Comparison of ENCODE assay signal across 8 mouse cellular contexts in the genomic region with DNA sequence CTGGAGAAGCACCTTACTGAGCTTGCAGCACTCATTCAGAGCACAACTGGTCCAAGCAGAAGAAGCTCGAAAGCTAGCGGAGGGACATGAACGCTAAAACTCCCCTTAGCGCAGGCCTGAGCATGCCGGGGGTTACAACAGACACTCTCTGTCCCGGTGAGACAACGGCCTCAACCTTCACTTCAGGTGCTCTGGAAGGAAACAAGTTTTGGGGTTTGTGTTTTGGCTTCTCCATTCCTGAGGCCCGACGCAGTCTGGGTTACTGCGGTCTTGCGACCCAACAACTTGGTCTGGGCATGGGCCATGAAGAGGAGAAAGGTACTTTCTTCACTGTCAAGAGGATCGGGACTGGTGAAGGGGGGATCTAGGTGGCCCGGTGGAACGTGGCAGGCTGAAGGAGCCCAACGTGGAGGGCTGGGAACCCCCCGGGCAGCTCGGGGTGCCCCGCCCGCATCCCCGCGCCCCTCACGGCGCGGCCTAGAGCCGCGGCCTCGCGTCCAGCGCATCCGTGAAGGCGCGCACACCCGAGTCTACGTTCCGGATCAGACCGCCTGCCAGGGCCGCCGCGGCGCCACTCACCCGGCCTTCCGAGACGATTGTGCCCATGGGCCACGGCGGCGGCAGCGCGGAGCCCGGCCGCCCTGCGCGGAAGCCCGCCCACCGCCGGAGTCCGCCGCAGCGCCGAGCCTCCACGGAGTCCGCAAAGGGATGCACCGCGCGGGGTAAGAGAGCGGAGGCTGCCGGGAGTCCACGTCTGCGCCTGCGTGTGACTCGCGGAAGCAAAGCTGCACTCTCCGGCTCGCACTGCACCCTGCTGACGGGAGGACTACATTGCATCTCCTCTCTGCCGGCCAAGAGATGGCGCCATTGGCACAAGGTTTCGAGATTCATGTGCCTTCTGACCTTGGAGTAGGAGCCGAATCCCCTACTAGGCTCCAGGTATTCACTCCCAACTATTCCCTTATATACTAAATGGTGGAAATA. TPM values are rescaled to one million over a fixed set of nuclear protein-coding genes. Genes with fewer than 3 reads are reported as not detected.
DNase-seq lines count a peak whose midpoint lies in the region; ATAC-seq and TF ChIP-seq lines count a peak whose summit lies in the region.

No protein-coding gene starts in this region.

- peak; percentile 94 for DNase-seq in 416B (ENCODE audit: low read depth)
- DNase-seq in heart, adult 8-10 months (ENCODE audit: low spot score) = peak; percentile 93
- DNase-seq in kidney, adult 9 months = peak; percentile 97
- peak; percentile 93 for DNase-seq in limb, embryonic 14.5 days (ENCODE audit: low spot score)
- DNase-seq in midbrain, postnatal 0 days (ENCODE audit: low spot score) = peak; percentile 95
- DNase-seq in spleen, postnatal 14 days (ENCODE audit: low spot score in 2 of 2) = peak; percentile 92 to 94

- peak overlapping the region; percentile 66 for H3K4me2 ChIP-seq in embryonic facial prominence, embryonic 15.5 days (replicated peaks)
- H3K4me2 ChIP-seq in limb, embryonic 14.5 days (replicated peaks; ENCODE audit: low read depth, low read length, severe bottlenecking) = peak overlapping the region; percentile 56
- H3K4me2 ChIP-seq in midbrain, postnatal 0 days (ENCODE audit: low read depth, low read length, poor library complexity, severe bottlenecking) = peak overlapping the region; percentile 84

- no peaks in the 10 kb centered on the region for H3K27me3 ChIP-seq in embryonic facial prominence, embryonic 15.5 days
- no peaks in the 10 kb centered on the region for H3K27me3 ChIP-seq in limb, embryonic 14.5 days (ENCODE audit: control insufficient read depth, insufficient read depth, low read length)
- no peaks in the 10 kb centered on the region for H3K27me3 ChIP-seq in midbrain, postnatal 0 days (ENCODE audit: insufficient read depth, low read length)

- H3K4me3 ChIP-seq in bone marrow, adult 2 months (replicated peaks; ENCODE audit: control insufficient read depth, low read depth, low read length) = peak overlapping the region; percentile 82
- H3K4me3 ChIP-seq in embryonic facial prominence, embryonic 15.5 days (replicated peaks) = peak overlapping the region; percentile 89
- peak overlapping the region; percentile 87 for H3K4me3 ChIP-seq in limb, embryonic 14.5 days (replicated peaks; ENCODE audit: low read length)
- H3K4me3 ChIP-seq in midbrain, postnatal 0 days (ENCODE audit: low read depth, low read length) = peak overlapping the region; percentile 95

- peak overlapping the region; percentile 65 for H3K27ac ChIP-seq in bone marrow, adult 2 months (ENCODE audit: control insufficient read depth, insufficient read depth, low read depth, low read length, poor library complexity)
- H3K27ac ChIP-seq in embryonic facial prominence, embryonic 15.5 days (replicated peaks) = peak overlapping the region; percentile 83
- H3K27ac ChIP-seq in limb, embryonic 14.5 days (replicated peaks; ENCODE audit: low read depth, low read length) = peak overlapping the region; percentile 65
- H3K27ac ChIP-seq in midbrain, postnatal 0 days (ENCODE audit: low read depth, low read length) = peak overlapping the region; percentile 79

- H3K36me3 ChIP-seq in embryonic facial prominence, embryonic 15.5 days = peaks cover 27% of the 10 kb centered on the region
- H3K36me3 ChIP-seq in limb, embryonic 14.5 days (ENCODE audit: control insufficient read depth, insufficient read depth, low read length) = peaks cover 29% of the 10 kb centered on the region
- H3K36me3 ChIP-seq in midbrain, postnatal 0 days (ENCODE audit: insufficient read depth, low read length) = peaks cover 8% of the 10 kb centered on the region; the same call in 1 of the 2 replicates

- peak; percentile 80; the same call in 1 of the 2 replicates for TF ChIP-seq POLR2A in bone marrow, adult 2 months (IDR thresholded peaks at IDR 0.05; ENCODE audit: borderline replicate concordance, control insufficient read depth, low read depth, low read length)
- peak; percentile 87; the same call in 1 of the 2 replicates for TF ChIP-seq POLR2A in limb, embryonic 14.5 days (IDR thresholded peaks at IDR 0.05; ENCODE audit: borderline replicate concordance, extremely low read depth, insufficient read depth, insufficient read length)

- peak; percentile 100 for TF ChIP-seq CTCF in bone marrow, adult 2 months (IDR thresholded peaks at IDR 0.05; ENCODE audit: control insufficient read depth, insufficient read depth, low read length)
- peak; percentile 100 for TF ChIP-seq CTCF in midbrain, postnatal 0 days (IDR thresholded peaks at IDR 0.05)

- H3K9me3 ChIP-seq in embryonic facial prominence, embryonic 15.5 days (replicated peaks) = no peaks in the 10 kb centered on the region
- H3K9me3 ChIP-seq in limb, embryonic 14.5 days (ENCODE audit: control insufficient read depth, low read length) = no peaks in the 10 kb centered on the region
- no peaks in the 10 kb centered on the region for H3K9me3 ChIP-seq in midbrain, postnatal 0 days (ENCODE audit: low read length)

- WGBS in bone marrow, adult 2 months = under 1% methylated on average over 78 of the region's 78 CpGs
- under 1% methylated on average over 78 of the region's 78 CpGs for WGBS in embryonic facial prominence, embryonic 15.5 days
- WGBS in limb, embryonic 14.5 days = 3% methylated on average over 55 of the region's 78 CpGs
- under 1% methylated on average over 64 of the region's 78 CpGs for WGBS in midbrain, postnatal 0 days

- H3K4me1 ChIP-seq in bone marrow, adult 2 months (ENCODE audit: control insufficient read depth, insufficient read depth, low read length) = no peaks in the 10 kb centered on the region; the same call in 1 of the 2 replicates
- H3K4me1 ChIP-seq in embryonic facial prominence, embryonic 15.5 days = peaks cover 12% of the 10 kb centered on the region
- H3K4me1 ChIP-seq in limb, embryonic 14.5 days (ENCODE audit: control insufficient read depth, insufficient read depth, low read length) = peaks cover 10% of the 10 kb centered on the region
- peaks cover 6% of the 10 kb centered on the region; the same call in 1 of the 2 replicates for H3K4me1 ChIP-seq in midbrain, postnatal 0 days (ENCODE audit: insufficient read depth, low read length)

- H3K9ac ChIP-seq in embryonic facial prominence, embryonic 15.5 days = peak overlapping the region; percentile 94
- H3K9ac ChIP-seq in limb, embryonic 14.5 days (ENCODE audit: low read depth, low read length, severe bottlenecking) = peak overlapping the region; percentile 97
- peak overlapping the region; percentile 98 for H3K9ac ChIP-seq in midbrain, postnatal 0 days (replicated peaks; ENCODE audit: low read length, poor library complexity, severe bottlenecking)

- ATAC-seq in embryonic facial prominence, embryonic 15.5 days (ENCODE audit: insufficient number of reproducible peaks, low FRiP score, low TSS enrichment, low read depth) = peak; percentile 95
- peak; percentile 96 for ATAC-seq in limb, embryonic 14.5 days (ENCODE audit: low FRiP score, low read depth)
- ATAC-seq in midbrain, postnatal 0 days (ENCODE audit: low FRiP score) = peak; percentile 99

RNA-seq across cellular contexts. Expression of a gene that starts 1.2 kb away (rescaled TPM):
- 167 and 240 TPM in 2 replicates for polyA plus RNA-seq in bone marrow, adult 2 months (2011; ENCODE audit: insufficient read depth, insufficient read length, low replicate concordance, missing spikeins)
- 140 and 142 TPM in 2 replicates for polyA plus RNA-seq in embryonic facial prominence, embryonic 15.5 days (2015; fragmentation: Nextera tagmentation; extraction: Ambion mirVana)
- total RNA-seq in heart, adult 8-10 months (2022) = 10 to 100 TPM; 46.0 to 59.0 (median 51.3) TPM
- 118 and 202 TPM in 2 replicates for polyA plus RNA-seq in limb, embryonic 14.5 days (2012; rRNA removed)
- 141 and 145 TPM in 2 replicates for polyA plus RNA-seq in limb, embryonic 14.5 days (2014; fragmentation: Nextera tagmentation; extraction: Ambion mirVana)
- 76.1 and 97.7 TPM in 2 replicates for total RNA-seq in midbrain, postnatal 0 days (2014; rRNA removed)
- polyA plus RNA-seq in midbrain, postnatal 0 days (2015; fragmentation: Nextera tagmentation; extraction: Ambion mirVana) = 117 and 119 TPM in 2 replicates

RNA-seq across cellular contexts. Expression of a gene that starts 23.3 kb away (rescaled TPM):
- polyA plus RNA-seq in bone marrow, adult 2 months (2011; ENCODE audit: insufficient read depth, insufficient read length, low replicate concordance, missing spikeins) = not detected in 2 replicates
- polyA plus RNA-seq in embryonic facial prominence, embryonic 15.5 days (2015; fragmentation: Nextera tagmentation; extraction: Ambion mirVana) = not detected in 2 replicates
- not detected for total RNA-seq in heart, adult 8-10 months (2022)
- polyA plus RNA-seq in limb, embryonic 14.5 days (2012; rRNA removed) = not detected in 2 replicates
- not detected in 2 replicates for polyA plus RNA-seq in limb, embryonic 14.5 days (2014; fragmentation: Nextera tagmentation; extraction: Ambion mirVana)
- total RNA-seq in midbrain, postnatal 0 days (2014; rRNA removed) = not detected in 2 replicates
- not detected in 2 replicates for polyA plus RNA-seq in midbrain, postnatal 0 days (2015; fragmentation: Nextera tagmentation; extraction: Ambion mirVana)

RNA-seq across cellular contexts. Expression of a gene that starts 39.8 kb away (rescaled TPM):
- polyA plus RNA-seq in bone marrow, adult 2 months (2011; ENCODE audit: insufficient read depth, insufficient read length, low replicate concordance, missing spikeins) = 0.57 and 3.9 TPM in 2 replicates
- polyA plus RNA-seq in embryonic facial prominence, embryonic 15.5 days (2015; fragmentation: Nextera tagmentation; extraction: Ambion mirVana) = not detected in 2 replicates
- 1 to 10 TPM in 3 of 4 experiments, under 1 TPM in 1; 0.62 to 1.5 (median 1.3) TPM for total RNA-seq in heart, adult 8-10 months (2022)
- polyA plus RNA-seq in limb, embryonic 14.5 days (2012; rRNA removed) = 0.01 TPM in 1 of 2 replicates, not detected in the other
- not detected in 2 replicates for polyA plus RNA-seq in limb, embryonic 14.5 days (2014; fragmentation: Nextera tagmentation; extraction: Ambion mirVana)
- total RNA-seq in midbrain, postnatal 0 days (2014; rRNA removed) = 0.05 TPM in 1 of 2 replicates, not detected in the other
- polyA plus RNA-seq in midbrain, postnatal 0 days (2015; fragmentation: Nextera tagmentation; extraction: Ambion mirVana) = not detected in 2 replicates

RNA-seq across cellular contexts. Expression of a gene that starts 48.9 kb away (rescaled TPM):
- 9.1 and 24.3 TPM in 2 replicates for polyA plus RNA-seq in bone marrow, adult 2 months (2011; ENCODE audit: insufficient read depth, insufficient read length, low replicate concordance, missing spikeins)
- polyA plus RNA-seq in embryonic facial prominence, embryonic 15.5 days (2015; fragmentation: Nextera tagmentation; extraction: Ambion mirVana) = 13.9 and 16.6 TPM in 2 replicates
- 10 to 100 TPM in 2 of 4 experiments, 1 to 10 TPM in 2; 5.5 to 14.7 (median 9.7) TPM for total RNA-seq in heart, adult 8-10 months (2022)
- polyA plus RNA-seq in limb, embryonic 14.5 days (2012; rRNA removed) = 19.6 and 25.3 TPM in 2 replicates
- 11.4 and 11.9 TPM in 2 replicates for polyA plus RNA-seq in limb, embryonic 14.5 days (2014; fragmentation: Nextera tagmentation; extraction: Ambion mirVana)
- total RNA-seq in midbrain, postnatal 0 days (2014; rRNA removed) = 14.7 and 17.8 TPM in 2 replicates
- polyA plus RNA-seq in midbrain, postnatal 0 days (2015; fragmentation: Nextera tagmentation; extraction: Ambion mirVana) = 20.9 and 23.5 TPM in 2 replicates

Comparison
In these comparisons a context has a peak if more than half of its experiments do, and no peak if none do; other contexts are left out.
1. Peak in every context shown above with its lines: DNase-seq, ATAC-seq, H3K4me3 ChIP-seq and H3K27ac ChIP-seq.